Mouse (Mus musculus) right cerebral cortex, postnatal 36 days (tissue): ENCODE results near the gene Smim20.

ENCODE experiments used
- DNase-seq, 2 experiments: peaks; one replicate each; pipeline ENCODE4 v3.0.0; 2022; ENCODE audit warnings: low spot score in 2 of 2, mixed read lengths in 1 of 2

Smim20 gene

GRCm38 (mm10) chr5:53265740-53266139 is 1.1 kb upstream of the Smim20 start:
- DNase-seq = no peak

DNA sequence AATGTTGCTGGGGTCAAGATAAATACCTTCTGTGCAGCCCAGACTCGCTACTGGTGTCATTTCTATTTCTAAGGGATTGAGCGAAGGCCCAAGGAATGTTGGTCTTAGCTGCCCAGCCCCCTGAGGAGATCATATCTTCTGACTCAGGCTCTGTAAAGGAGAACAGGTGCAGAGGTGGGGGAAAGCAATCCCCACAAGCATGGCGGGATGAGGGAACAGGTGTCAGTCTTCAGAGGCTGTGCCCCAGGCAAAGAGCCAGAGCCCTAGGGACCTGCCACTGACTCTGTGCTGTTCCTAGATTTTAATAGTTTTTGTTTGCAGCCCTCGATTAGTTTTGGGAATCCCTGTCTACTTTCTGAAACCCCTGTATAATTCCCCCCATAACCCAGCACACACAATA is 702 bp upstream of the Smim20 start:
- no peak for DNase-seq

DNA sequence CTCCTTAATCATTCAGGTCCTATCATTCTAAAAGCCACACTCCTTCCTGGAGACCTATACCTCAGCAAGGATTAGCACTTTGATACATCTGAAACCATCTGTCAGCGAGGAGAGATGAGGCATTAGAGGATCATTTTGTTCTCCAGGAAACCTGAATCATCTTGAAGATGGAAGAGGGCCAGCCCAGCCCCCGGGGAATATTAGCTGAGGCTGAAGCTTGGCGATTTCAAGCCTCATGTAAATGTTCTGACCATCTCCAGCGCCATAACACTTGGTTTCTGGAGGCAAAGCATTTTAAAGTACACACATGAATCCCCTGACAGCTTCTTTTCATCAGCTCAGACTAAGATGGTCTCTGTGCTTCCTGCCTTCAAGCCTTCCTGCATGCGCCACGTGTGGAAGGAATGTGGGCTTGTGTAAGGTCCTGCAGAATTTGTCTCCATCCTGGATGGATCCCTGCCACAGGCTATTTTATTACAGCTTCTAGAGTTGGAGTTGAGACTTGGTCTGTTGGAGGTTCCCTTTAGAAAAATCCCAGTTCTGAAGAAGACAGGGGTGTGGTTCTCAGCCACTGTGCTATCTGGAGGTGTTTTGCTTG is 1.3 kb downstream of the Smim20 start:
- no peak for DNase-seq

GRCm38 (mm10) chr5:53269799-53270198 is 2.9 kb downstream of the Smim20 start:
- DNase-seq = no peak

GRCm38 (mm10) chr5:53270947-53271711 is 4.2 kb downstream of the Smim20 start:
- no peak for DNase-seq

GRCm38 (mm10) chr5:53272626-53273025 is 5.7 kb downstream of the Smim20 start:
- DNase-seq = no peak

DNA sequence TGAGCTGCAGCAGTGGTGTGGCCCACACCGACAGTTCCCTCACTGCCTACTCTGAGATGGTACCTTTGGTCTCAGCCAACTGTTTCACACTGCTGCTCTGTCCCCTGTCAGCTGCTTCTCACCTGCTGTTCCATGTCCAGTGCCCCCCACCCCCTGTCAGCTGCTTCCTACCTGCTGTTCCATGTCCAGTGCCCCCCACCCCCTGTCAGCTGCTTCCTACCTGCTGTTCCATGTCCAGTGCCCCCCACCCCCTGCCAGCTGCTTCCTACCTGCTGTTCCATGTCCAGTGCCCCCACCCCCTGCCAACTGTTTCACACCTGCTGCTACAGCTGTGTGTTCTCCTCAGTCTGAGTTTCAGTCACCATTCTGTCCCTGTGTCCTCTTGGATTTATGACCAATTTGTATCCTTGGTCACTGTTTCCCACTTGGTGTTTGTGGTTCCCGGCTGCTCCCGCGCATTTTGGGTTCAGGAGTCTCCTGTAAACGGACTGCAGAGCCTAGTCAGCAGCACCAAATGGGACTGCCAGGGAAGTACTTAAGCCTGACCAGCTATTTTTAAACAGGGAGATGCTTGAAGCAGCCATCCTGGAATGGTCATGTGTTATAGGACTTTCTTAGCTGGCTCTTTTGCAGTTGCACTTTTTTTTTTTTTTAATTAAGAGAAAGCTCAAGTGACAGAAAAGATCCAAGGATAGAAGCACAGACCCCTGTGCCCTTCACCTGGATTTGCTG is 7.0 kb downstream of the Smim20 start:
- DNase-seq = no peak

DNA sequence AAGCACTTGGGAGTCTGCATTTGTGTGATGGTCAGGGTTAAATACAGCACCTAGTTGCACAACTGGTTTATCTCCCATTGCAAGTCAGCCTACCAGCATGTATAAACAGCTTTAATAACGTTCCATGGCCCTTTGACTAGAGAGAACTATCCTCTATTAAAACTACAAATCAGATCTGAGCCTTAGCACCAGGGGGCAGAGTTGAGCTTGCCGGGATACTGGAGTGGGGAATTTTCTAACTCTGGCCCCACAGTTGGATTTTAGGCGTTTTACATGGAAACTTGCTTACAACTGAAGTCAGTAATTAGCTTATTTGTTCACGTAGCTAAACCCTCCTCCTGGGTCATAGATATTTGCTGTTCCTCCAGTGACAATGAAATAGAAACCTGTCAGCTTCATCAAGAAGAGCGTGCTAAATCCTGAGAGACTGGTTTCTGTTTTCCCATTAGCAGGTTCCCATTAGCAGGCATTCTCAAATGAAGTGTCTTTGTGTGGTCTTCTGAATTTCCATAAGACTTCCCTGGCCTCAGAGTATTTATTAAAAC is 8.0 kb downstream of the Smim20 start:
- DNase-seq = peak; percentile 29 to 32

DNA sequence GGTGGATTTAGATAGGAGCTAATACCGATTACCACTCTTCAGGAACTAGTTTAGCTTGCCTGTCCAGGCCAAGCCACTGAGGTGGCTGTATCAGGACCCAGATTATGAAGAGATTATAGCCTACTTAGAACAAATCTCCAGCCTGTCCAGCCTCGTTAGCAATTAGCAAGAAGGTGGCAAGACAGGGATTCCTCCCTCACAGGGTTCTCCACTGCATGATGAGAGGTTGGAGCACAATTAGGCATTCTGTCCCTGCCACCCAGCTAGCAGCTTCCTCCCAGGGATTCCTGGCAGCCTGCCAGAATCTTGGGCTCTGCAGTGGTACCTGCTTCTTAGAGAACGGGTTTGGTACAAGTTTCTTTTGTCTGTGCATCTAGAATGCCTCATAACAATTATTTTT is 8.5 kb downstream of the Smim20 start:
- DNase-seq = no peak

DNA sequence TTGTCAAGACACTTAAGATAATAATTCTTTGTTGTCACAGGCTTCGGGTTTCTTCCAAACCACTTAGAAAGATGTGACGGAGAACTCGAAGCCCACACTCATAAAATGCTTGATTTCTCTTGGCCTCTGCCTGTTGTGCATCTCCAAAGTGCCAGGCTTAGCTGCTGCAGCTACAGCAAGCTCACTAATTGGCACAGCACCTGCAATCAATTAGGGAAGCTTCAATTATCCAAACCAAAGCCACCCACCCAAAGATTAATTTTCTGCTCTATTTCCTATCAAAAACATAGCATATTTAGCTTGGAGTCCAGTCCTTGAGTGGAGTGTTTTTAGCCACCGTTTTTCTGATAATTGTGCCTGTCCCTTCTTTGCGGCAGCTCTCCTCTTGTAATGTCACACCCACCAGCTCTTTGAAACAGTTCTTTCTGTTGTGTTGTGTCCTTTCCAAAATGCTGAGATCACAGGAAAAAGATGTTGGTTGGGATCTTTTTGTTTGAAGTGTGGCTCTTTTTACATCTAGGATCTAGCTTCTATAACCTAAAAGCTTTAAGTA is 9.7 kb downstream of the Smim20 start:
- DNase-seq = no peak

DNA sequence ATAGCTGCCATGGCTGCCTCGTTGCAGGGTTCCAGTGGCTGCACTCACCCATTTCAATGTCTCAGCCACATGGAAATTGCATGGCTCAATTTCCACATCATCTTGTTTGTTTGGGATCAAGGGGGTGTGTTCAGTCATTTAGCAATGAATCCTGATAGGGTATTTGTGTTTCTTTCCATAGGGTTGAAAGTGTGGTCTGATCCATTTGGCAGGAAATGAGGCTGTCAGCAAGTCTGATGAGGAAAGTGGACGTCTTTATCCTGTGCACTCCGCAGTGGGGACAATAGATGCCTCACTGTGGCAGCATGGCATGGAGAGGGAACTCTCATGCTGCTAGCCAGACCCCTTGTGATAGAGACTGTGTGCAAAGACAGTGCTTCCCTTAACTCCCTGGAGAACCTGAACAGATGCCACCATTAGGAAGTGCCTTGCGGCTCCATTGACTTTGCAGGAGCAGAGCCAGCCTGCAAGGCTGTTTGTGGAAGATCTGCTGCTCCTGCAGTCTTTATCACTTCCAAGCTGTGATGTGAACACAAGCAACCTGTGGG is 10.9 kb downstream of the Smim20 start:
- DNase-seq = no peak

- DNase-seq = no peak
Measured at GRCm38 (mm10) chr5:53279216-53279813, 12.4 kb downstream of the Smim20 start.

DNA sequence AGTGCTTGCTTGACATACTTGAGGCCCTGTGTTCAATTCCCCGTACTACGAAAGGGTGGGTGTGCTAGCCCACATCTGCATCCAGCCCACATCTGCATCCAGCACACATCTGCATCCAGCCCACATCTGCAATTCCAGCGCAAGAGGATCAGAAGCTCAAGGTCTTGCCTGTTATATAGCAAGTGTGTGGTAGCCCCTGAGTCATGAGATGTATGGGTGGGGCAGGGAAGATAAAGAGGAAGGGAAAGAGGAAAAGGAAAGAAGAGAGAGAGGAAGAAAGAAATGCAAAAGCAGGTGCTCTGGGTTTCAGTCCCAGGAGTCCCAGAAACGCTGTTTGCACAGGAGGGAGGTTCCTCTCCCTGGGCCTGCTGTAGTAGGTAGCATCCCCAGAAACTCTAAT is 15.6 kb downstream of the Smim20 start:
- DNase-seq = no peak

- no peak for DNase-seq
Measured at GRCm38 (mm10) chr5:53286406-53286805, 19.5 kb downstream of the Smim20 start.

GRCm38 (mm10) chr5:53289438-53289837 is 22.6 kb downstream of the Smim20 start:
- DNase-seq = no peak

DNA sequence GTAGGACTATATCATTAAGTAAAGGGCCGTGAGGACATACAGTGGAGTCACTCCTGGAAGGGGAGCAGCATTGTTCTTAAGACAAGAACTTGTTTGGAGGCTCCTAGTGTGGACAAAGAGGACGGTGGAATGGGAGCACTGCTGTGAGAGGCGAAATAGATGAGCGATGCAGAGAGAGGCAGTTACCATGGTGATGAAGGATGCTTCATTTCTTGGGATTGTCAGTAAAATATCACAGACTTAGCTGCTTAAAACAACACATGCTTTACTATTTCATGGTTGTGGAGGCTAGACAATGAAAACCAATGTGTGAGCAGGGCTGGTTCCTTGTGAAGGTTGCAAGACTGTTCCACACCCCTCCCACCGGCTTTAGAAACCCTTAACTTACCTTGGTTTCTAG is 27.7 kb downstream of the Smim20 start:
- no peak for DNase-seq

DNA sequence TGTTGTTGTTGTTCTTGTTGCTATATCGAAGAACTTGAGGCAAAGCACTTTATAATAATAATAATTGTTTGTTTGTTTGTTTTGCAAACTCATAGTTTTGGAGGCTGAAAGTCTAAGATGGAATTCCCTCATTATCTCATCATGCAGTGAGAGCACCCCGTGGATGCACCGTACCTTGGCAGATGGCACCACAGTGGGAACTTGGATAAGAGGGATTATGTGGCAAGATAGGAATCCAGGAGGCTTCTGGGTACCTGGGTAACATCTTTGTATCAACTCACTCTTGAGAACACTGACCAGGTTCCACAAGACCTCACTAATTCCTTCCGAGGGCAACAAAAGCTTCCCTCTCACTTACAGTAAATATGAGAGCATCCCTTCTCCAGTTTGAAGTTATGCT is 30.1 kb downstream of the Smim20 start:
- no peak for DNase-seq

DNA sequence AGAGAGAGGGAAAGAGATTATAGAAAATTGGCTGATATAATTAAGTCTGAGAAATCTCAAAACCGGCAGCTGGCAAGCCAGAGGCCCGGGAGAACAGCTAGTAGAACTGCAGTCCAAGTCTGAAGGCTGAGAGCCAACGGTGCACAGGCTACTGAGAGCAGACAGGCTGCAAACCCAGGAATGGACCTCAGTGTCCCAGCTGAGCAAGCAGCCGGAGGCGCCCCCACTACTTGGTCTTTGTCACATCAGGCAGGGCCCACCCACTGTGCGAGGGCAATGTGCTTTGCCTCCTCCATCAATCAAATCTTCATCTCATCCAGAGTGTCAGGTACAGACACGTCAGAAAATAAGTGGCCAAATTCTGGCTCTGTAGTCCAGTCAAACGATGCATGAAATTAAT is 34.6 kb downstream of the Smim20 start:
- DNase-seq = no peak

GRCm38 (mm10) chr5:53302895-53303670 is 36.2 kb downstream of the Smim20 start:
- no peak for DNase-seq

- no peak for DNase-seq
Measured at GRCm38 (mm10) chr5:53303941-53304340, 37.1 kb downstream of the Smim20 start.

GRCm38 (mm10) chr5:53304936-53305335 is 38.1 kb downstream of the Smim20 start:
- no peak for DNase-seq
